Mouse (Mus musculus) hindbrain, embryonic 10.5 days (tissue): ENCODE data around the gene Atp10a. TPM values are rescaled to one million over a fixed set of nuclear protein-coding genes. Genes with fewer than 3 reads are reported as not detected.

Experiments used
- DNase-seq: peaks from one replicate; pipeline ENCODE4 v3.0.0-alpha.2; 2017; ENCODE audit warnings: low spot score
- H3K27ac ChIP-seq: fragments of 300-500 bp; sonication (generic); 2 replicates; pipeline ENCODE4 v1.5.1; 2016; ENCODE audit warnings: mild to moderate bottlenecking, moderate library complexity
- H3K27me3 ChIP-seq: fragments of 300-500 bp; sonication (generic); 2 replicates; pipeline ENCODE4 v1.6.1; 2016; ENCODE audit warnings: mild to moderate bottlenecking; ENCODE audit not compliant: poor library complexity, insufficient read depth, severe bottlenecking
- H3K36me3 ChIP-seq: fragments of 300-500 bp; sonication (generic); 2 replicates; pipeline ENCODE4 v1.6.1; 2016; ENCODE audit warnings: mild to moderate bottlenecking, moderate library complexity
- H3K4me1 ChIP-seq: fragments of 300-500 bp; sonication (generic); replicated peaks from 2 replicates; pipeline ENCODE4 v1.6.1; 2016; ENCODE audit warnings: mild to moderate bottlenecking
- H3K4me3 ChIP-seq: fragments of 300-500 bp; sonication (generic); 2 replicates; pipeline ENCODE4 v1.5.1; 2016; ENCODE audit warnings: mild to moderate bottlenecking, moderate library complexity
- H3K9me3 ChIP-seq: fragments of 300-500 bp; sonication (generic); 2 replicates; pipeline ENCODE4 v1.6.1; 2016; ENCODE audit warnings: mild to moderate bottlenecking, moderate library complexity
- WGBS: fragments of 180-500 bp; shearing (Covaris S2); methylation state at CpG from one replicate; pipeline ENCODE4 v1.1.7; 2016; 5-methylcytosine and 5-hydroxymethylcytosine counted together
- polyA plus RNA-seq: library from polyadenylated mRNA; unstranded; fragments of >200 nt; fragmentation: Nextera tagmentation; extraction: Ambion mirVana; gene quantifications from 2 replicates; pipeline ENCODE4 v1.2.1, GENCODE M21; 2016

Gene Atp10a
- polyA plus RNA-seq, 1 experiment from 2014 or later: 1.7 TPM

GRCm38 (mm10) chr7:58660046-58660445 lies 4.1 kb downstream of the Atp10a start:
- Histone ChIP-seq H3K4me1 (peaks cover 8% of the 10 kb centered on the region; the same call in 1 of the 2 replicates), H3K27me3 (peaks cover 30% of the 10 kb centered on the region), H3K27ac (no peak overlapping the region), H3K9me3 (no peaks in the 10 kb centered on the region), H3K4me3 (no peak overlapping the region), H3K36me3 (no peaks in the 10 kb centered on the region)
- no peak for DNase-seq

GRCm38 (mm10) chr7:58660665-58661064 lies 4.7 kb downstream of the Atp10a start:
- H3K9me3 ChIP-seq: no peaks in the 10 kb centered on the region
- no peak overlapping the region for H3K27ac ChIP-seq
- no peaks in the 10 kb centered on the region for H3K36me3 ChIP-seq
- DNase-seq: no peak
- 91% methylated on average over 5 of the region's 5 CpGs for WGBS
- peaks cover 28% of the 10 kb centered on the region for H3K27me3 ChIP-seq
- no peak overlapping the region for H3K4me3 ChIP-seq
- peaks cover 8% of the 10 kb centered on the region; the same call in 1 of the 2 replicates for H3K4me1 ChIP-seq

- Histone ChIP-seq H3K36me3 (no peaks in the 10 kb centered on the region), H3K27me3 (peaks cover 24% of the 10 kb centered on the region), H3K4me1 (peaks cover 8% of the 10 kb centered on the region; the same call in 1 of the 2 replicates), H3K27ac (no peak overlapping the region), H3K9me3 (no peaks in the 10 kb centered on the region), H3K4me3 (no peak overlapping the region)
- 93% methylated on average over 7 of the region's 7 CpGs for WGBS
- DNase-seq: no peak
Observed at GRCm38 (mm10) chr7:58661076-58661475, 5.1 kb downstream of the Atp10a start.

- no peaks in the 10 kb centered on the region for H3K27me3 ChIP-seq
- no peaks in the 10 kb centered on the region for H3K9me3 ChIP-seq
- 28% methylated on average over 1 of the region's 1 CpGs for WGBS
- H3K4me3 ChIP-seq: no peak overlapping the region
- no peak for DNase-seq
- H3K4me1 ChIP-seq: no peaks in the 10 kb centered on the region
- H3K27ac ChIP-seq: no peak overlapping the region
- H3K36me3 ChIP-seq: 0 out of 2 replicates have a peak, but pooled peaks cover 5% of the 10 kb centered on the region
Observed at GRCm38 (mm10) chr7:58668617-58669016, 12.7 kb downstream of the Atp10a start.

- Histone ChIP-seq H3K4me3 (no peak overlapping the region), H3K27ac (no peak overlapping the region), H3K36me3 (0 out of 2 replicates have a peak, but pooled peaks cover 5% of the 10 kb centered on the region), H3K9me3 (no peaks in the 10 kb centered on the region), H3K27me3 (no peaks in the 10 kb centered on the region), H3K4me1 (0 out of 2 replicates have a peak, but pooled peaks cover 5% of the 10 kb centered on the region)
- DNase-seq: no peak
- WGBS: 53% methylated on average over 3 of the region's 3 CpGs
Observed at GRCm38 (mm10) chr7:58676075-58676474, 20.1 kb downstream of the Atp10a start.

GRCm38 (mm10) chr7:58677111-58677805 lies 21.3 kb downstream of the Atp10a start:
- DNase-seq: no peak
- Histone ChIP-seq H3K27me3 (no peaks in the 10 kb centered on the region), H3K9me3 (no peaks in the 10 kb centered on the region), H3K27ac (no peak overlapping the region), H3K36me3 (no peaks in the 10 kb centered on the region), H3K4me3 (no peak overlapping the region), H3K4me1 (0 out of 2 replicates have a peak, but pooled peaks cover 5% of the 10 kb centered on the region)
- 70% methylated on average over 5 of the region's 5 CpGs for WGBS

- no peaks in the 10 kb centered on the region for H3K9me3 ChIP-seq
- H3K27ac ChIP-seq: no peak overlapping the region
- H3K4me1 ChIP-seq: 0 out of 2 replicates have a peak, but pooled peaks cover 4% of the 10 kb centered on the region
- no peaks in the 10 kb centered on the region for H3K36me3 ChIP-seq
- DNase-seq: no peak
- no peaks in the 10 kb centered on the region for H3K27me3 ChIP-seq
- no peak overlapping the region for H3K4me3 ChIP-seq
- WGBS: 97% methylated on average over 1 of the region's 1 CpGs
Observed at GRCm38 (mm10) chr7:58685967-58686366, 30.0 kb downstream of the Atp10a start.

GRCm38 (mm10) chr7:58686573-58686972 lies 30.6 kb downstream of the Atp10a start:
- H3K27me3 ChIP-seq: no peaks in the 10 kb centered on the region
- no peak overlapping the region for H3K4me3 ChIP-seq
- H3K27ac ChIP-seq: no peak overlapping the region
- H3K36me3 ChIP-seq: no peaks in the 10 kb centered on the region
- no peak for DNase-seq
- 80% methylated on average over 5 of the region's 5 CpGs for WGBS
- no peaks in the 10 kb centered on the region for H3K9me3 ChIP-seq
- H3K4me1 ChIP-seq: 0 out of 2 replicates have a peak, but pooled peaks cover 4% of the 10 kb centered on the region

- 92% methylated on average over 2 of the region's 2 CpGs for WGBS
- H3K9me3 ChIP-seq: no peaks in the 10 kb centered on the region
- H3K27me3 ChIP-seq: no peaks in the 10 kb centered on the region
- H3K4me1 ChIP-seq: 0 out of 2 replicates have a peak, but pooled peaks cover 4% of the 10 kb centered on the region
- H3K4me3 ChIP-seq: no peak overlapping the region
- DNase-seq: no peak
- H3K27ac ChIP-seq: no peak overlapping the region
- no peaks in the 10 kb centered on the region for H3K36me3 ChIP-seq
Observed at GRCm38 (mm10) chr7:58686997-58687396, 31.0 kb downstream of the Atp10a start.

GRCm38 (mm10) chr7:58690069-58690923 lies 34.3 kb downstream of the Atp10a start:
- no peaks in the 10 kb centered on the region for H3K36me3 ChIP-seq
- no peak overlapping the region for H3K27ac ChIP-seq
- WGBS: 81% methylated on average over 6 of the region's 6 CpGs
- H3K9me3 ChIP-seq: no peaks in the 10 kb centered on the region
- H3K27me3 ChIP-seq: no peaks in the 10 kb centered on the region
- no peak overlapping the region for H3K4me3 ChIP-seq
- no peak for DNase-seq
- H3K4me1 ChIP-seq: 0 out of 2 replicates have a peak, but pooled peaks cover 4% of the 10 kb centered on the region

DNA sequence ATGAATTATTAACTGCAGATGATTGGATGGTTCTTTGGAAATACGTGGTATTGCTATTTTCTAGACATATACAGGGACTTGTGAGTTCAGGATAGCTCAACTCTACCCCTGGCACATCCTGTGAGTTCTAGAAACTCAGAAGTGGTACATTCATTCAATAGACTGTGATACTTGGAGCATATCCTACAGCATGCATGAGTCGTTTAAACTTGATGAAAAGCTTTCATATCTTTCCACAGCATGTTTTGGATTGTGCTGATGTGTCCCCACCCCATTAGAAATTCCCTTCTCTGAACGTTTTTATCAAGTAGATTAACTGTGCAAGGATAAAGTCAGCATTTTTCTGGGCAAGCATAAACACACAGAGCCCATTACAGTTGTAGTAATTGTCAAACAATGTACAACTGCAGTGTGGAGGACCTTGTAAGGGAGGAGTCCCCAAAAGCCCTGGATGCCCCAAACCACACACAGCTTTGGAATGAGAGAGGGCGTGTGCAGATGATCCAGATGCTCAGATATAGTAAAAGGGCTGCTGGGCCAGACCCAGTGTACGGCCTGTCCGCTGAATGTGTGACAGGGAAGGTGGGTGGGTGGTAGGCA lies 35.1 kb downstream of the Atp10a start:
- Histone ChIP-seq H3K36me3 (no peaks in the 10 kb centered on the region), H3K27ac (no peak overlapping the region), H3K4me3 (no peak overlapping the region), H3K4me1 (0 out of 2 replicates have a peak, but pooled peaks cover 4% of the 10 kb centered on the region), H3K27me3 (no peaks in the 10 kb centered on the region), H3K9me3 (no peaks in the 10 kb centered on the region)
- DNase-seq: no peak
- 83% methylated on average over 6 of the region's 6 CpGs for WGBS

DNA sequence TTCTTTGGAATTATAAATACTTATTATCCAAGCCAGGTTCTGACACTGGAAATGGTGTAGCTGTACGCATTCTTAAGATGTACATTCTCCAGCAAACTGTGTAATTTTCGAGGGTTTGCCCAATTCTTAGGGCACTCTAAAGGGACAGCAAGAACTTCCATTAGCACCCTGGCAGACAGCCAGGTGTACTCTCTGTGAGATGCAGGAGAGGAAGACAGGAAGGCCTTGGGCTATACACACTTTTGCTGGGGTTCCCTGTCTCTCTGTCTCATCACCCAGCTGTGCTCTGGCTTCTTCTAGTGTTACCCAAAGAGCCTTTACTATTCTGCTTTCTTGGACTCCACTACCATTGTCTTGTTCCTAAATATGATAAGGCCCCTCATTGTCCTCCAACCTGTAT lies 36.7 kb downstream of the Atp10a start:
- Histone ChIP-seq H3K4me3 (no peak overlapping the region), H3K4me1 (0 out of 2 replicates have a peak, but pooled peaks cover 4% of the 10 kb centered on the region), H3K9me3 (no peaks in the 10 kb centered on the region), H3K36me3 (no peaks in the 10 kb centered on the region), H3K27me3 (no peaks in the 10 kb centered on the region), H3K27ac (no peak overlapping the region)
- no peak for DNase-seq
- WGBS: 83% methylated on average over 2 of the region's 2 CpGs
